Mouse (Mus musculus) lung, postnatal 0 days (tissue): ENCODE measurements around the gene Tmem104.

Source experiments
- CTCF ChIP-seq: IDR thresholded peaks from 2 replicates; pipeline ENCODE4 v1.5.1; 2016; ENCODE audit warnings: antibody characterized with exemption, mild to moderate bottlenecking
- EP300 ChIP-seq: IDR thresholded peaks from 2 replicates; pipeline ENCODE4 v1.6.1; 2016; ENCODE audit warnings: antibody characterized with exemption, mild to moderate bottlenecking, control low read depth

DNA sequence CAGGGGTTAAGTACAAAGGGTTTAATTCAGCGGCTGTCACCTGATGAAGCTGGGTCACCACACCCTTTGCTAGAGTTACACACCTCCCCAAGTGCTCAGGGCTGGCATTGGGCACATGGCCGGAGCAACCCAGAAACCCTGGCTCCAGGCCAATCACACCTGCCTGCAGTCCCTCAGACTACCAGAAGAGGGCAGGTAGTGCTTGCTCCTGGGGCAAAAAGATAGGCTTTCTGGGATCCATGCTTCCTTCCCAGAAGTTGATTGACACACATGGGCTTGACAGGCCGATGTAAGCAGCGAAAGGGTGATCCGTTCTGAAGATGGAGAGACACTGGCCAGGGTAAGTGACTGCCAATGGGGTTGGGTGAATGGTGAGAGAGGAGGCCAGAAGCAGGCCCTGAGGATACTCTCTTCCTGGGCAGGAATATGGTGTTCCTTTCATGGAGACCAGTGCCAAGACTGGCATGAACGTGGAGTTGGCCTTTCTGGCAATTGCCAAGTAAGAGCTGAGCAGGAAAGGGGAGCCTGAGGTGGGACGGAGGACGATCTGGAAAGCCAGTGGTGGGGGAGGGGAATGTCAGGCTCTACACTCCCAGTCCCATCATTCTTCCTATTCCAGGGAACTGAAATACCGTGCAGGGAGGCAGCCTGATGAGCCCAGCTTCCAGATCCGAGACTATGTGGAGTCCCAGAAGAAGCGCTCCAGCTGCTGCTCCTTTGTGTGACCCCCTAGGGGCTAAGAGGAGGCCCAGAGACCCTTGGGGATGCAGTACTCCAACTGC lies 27.1 kb upstream of the Tmem104 start:
- TF ChIP-seq CTCF = peak; percentile 90
- TF ChIP-seq EP300 = no peak
